Mouse (Mus musculus): ENCODE data around the gene Camta2.

DNA sequence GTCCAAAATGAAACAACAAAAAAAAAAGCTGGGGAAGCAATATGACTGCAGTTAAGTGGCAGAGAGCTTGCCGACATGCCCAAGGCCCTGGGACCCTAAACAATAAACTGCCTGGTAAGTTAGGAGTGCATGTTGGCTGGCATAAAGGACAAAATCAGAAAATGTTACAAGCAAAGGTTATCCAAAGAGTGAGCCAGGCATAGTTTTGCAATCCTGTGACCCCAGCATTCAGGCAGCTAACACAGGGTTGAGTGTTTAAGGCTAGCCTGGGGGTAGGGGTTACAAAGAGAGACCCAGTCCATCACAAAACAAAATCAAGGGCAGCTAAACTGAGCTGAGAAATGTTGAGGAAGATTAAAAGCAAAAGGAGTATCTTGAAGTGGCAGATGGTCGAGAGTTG, 11.1 kb upstream of the Camta2 start:
- TF ChIP-seq CTCF (conservative IDR thresholded peaks at IDR 0.05; ENCODE audit: low read length) (no peak), NANOG (IDR thresholded peaks at IDR 0.05; ENCODE audit: borderline replicate concordance, low read length) (no peak)

Measured in E14TG2a.4 (cell line).